Mouse (Mus musculus): ENCODE results near the gene Eml3. TPM values are rescaled to one million over a fixed set of nuclear protein-coding genes. Genes with fewer than 3 reads are reported as not detected.

The Eml3 gene
- polyA plus RNA-seq (2017; shearing (Covaris generic)) = 100 to 1,000 TPM in 1 of 2 experiments, 10 to 100 TPM in 1; 77.4 to 100 TPM

DNA sequence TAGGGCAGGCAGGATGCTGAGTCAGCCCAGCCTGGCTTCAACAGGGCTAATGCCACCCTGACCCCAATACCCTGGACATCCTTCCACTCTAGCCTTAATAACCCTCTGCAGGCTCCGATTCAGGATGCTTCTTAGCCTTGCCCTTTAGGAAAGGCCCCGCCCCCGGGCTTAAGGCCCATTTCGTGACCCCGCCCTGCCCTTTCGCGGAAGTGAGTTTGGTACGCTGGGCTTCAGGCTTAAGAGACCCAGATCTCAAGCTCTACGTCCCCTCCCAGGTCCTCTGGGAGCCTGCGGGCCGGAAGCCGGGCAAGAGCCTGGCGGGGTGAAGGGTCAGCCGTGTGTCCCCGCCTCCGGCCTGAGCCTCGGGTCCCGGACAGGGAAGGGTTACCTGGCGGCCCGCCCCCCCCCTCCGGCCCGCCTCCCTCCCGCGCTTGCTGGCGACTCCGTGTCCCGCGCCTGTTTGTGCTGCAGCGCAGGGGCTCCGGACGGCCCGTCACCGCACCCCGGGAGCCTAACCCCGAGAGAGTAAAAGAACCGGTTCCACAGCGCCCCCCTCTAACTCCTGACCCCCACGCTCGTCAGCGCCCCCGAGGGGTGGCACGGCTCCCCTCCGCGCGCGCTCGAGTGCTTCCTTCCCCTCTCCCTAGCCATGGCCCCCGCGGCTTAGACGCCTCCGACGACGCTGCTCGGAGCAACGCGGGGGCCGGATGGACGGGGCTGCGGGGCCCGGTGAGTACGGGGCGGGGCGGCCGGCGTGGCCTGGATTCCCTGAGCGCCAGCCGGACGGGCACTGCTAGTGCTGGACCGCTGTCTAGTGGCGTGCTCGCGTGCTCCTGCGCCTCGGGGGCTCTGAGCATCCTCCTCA lies at the start of gene Eml3, which contains the start of gene Rom1:
Gene Eml3 (plus strand): TSS at position 329 of the 865 bp plus-strand sequence.
Gene Rom1 (minus strand): TSS at position 133 of the 865 bp plus-strand sequence.

GRCm38 (mm10) chr19:8880311-8881033 lies 48.9 kb upstream of the Eml3 start, which contains the start of gene Uqcc3:
Uqcc3 (minus strand) TSS chr19:8880923.

GRCm38 (mm10) chr19:8883616-8884015 lies 45.7 kb upstream of the Eml3 start, which contains the start of the genes Lbhd1 and Gm49403:
Lbhd1 (plus strand) TSS chr19:8883732.
Gm49403 (plus strand) TSS chr19:8883930.

GRCm38 (mm10) chr19:8888511-8889385 lies 40.6 kb upstream of the Eml3 start, which contains the start of the genes 1810009A15Rik and Gm49416:
1810009A15Rik (plus strand) TSS chr19:8888853.
Gm49416 (plus strand) TSS chr19:8888926.

GRCm38 (mm10) chr19:8892829-8893766 lies 36.3 kb upstream of the Eml3 start, which contains the start of gene Ints5:
Ints5 (plus strand) TSS chr19:8893005.

DNA sequence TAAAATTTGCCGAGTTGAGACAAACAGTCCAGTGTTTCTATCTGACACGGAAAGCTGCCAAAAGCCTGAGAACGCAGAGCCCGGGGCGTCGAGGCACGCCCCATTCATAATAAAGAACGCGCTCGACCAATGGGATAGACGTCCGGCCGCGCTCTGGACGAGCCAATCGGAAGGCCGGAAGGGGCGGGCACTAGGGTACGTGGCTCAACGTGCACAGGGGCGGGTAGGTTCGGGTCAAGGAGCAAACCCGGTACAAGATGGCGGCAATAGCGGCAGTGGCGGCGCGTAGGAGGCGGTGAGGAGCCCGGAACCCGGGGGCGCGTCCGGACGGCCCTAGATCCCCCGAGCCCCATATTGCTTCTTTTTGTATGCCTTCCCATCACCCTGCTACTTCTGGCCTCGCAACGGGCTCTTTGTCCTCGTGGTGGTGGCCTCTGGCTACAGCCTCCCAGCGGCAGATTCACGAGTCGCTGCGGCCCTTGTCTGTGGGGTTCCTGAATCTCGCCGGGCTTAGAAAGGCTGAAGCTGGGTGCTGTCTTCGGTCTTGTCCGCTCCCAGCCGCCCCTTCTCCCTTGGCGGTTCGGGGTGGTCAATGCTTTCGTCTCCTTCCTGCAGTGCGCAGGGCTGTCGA lies 31.4 kb upstream of the Eml3 start, which contains the start of gene Ganab:
Gene Ganab (plus strand): TSS at position 207 of the 631 bp plus-strand sequence.

DNA sequence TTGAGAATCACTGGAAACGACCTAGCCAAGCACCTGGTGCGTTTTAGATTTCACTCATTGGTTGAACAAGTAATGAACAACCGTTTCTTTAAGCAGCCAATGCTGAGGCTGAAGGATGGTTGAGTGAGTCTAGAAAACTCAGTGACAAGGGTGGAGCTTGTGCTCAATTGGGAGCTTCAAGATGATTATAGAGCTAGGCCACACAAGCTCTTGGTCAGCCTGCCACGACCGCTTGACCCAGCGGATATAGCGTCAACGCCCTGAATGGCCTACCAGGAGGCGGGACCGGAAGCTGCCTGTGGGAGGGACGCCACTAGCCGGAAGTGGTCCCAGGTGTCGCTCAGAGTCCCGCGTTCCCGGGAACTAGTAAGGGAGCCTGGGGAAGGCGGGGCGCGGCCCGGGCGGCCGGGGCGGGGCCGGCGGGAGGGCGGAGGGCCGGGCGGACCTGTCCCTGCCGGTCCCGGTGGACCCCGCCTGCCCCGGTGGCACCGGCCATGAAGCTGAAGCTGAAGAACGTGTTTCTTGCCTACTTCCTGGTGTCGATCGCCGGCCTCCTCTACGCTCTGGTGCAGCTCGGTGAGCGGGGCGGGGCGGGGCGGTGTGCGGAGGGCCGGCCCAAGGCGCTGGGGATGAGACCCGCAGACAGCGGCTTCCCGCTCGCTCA lies 9.1 kb upstream of the Eml3 start, which contains the start of gene B3gat3:
Gene B3gat3 (plus strand): TSS at position 302 of the 664 bp plus-strand sequence.

GRCm38 (mm10) chr19:8941515-8942217 lies 12.3 kb downstream of the Eml3 start, which contains the start of gene Mta2:
Mta2 (plus strand) TSS chr19:8941875.

GRCm38 (mm10) chr19:8953135-8954039 lies 24.0 kb downstream of the Eml3 start, which contains the start of gene Tut1:
Tut1 (plus strand) TSS chr19:8953847.

DNA sequence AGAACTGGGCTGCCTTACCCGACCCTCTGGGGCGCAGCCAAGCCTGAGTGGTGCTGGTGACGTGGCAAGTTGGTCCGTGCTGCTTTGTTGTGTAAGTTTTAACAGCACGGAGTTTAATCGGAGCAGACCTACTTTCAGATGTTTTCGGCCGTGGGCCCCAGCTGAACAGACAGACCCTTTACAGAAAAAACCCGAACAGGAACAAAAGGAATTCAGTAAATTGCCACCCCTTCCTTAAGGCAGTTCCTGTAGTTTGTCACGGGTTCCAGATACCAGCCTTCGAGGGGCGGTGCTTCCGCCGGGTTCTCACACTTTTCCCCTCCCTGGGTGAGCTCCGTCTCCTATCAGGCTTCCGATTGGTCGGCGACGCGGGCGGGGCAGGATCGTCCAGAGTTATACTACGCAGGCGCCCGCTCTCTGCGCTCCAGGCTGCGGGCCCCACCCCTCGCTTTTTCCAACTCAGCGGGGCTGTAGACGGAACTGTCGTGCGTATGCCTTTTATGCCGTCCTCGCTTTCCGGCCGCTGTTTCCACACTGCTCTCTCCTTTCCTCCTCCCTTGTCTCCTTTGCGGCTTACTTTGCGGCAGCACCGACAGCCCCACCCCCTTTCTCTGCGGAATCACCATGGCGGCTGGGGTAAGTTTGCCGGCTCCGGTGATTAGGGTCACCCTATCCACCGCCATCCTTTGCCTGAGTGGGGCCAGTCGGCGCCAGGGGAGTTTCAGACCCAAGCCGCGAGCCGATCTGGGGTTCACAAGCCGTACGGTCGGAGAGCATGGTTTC lies 37.4 kb downstream of the Eml3 start, which contains the start of gene Eef1g:
Gene Eef1g (plus strand): TSS at position 452 of the 783 bp plus-strand sequence.

DNA sequence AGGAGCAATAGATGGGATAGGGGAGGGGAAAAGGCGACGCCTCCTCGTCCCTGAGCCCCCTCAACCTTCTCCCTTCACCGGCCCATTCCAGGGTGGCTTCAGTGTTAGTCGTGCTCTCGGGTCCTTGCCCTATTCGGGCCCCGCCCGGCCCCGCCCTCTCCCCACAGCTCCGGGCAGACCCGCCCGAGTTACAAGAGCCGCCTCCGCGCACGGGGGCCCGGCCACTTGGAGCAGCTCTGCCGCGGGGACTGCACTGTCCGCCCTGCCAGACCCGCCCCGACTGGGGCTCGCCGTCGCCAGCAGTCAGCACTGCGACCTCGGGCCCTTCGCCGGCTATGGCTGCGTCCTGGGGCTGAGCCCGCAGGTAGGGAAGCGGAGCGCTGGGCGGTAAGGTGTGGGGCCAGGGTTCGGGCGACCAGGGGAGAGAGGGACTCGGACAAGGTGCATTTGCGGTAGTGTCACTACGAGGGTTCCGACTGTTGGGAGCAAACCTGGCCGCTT lies 59.8 kb downstream of the Eml3 start, which contains the start of gene Ahnak:
Gene Ahnak (plus strand): TSS at position 219 of the 501 bp plus-strand sequence.

Other genes starting within 250 kb of the Eml3 start
- 100 to 1,000 TPM; 155 to 158 TPM for gene Slc3a2, start 206.2 kb upstream of the Eml3 start, polyA plus RNA-seq (2017; shearing (Covaris generic))
- gene Wdr74, start 193.7 kb upstream of the Eml3 start, polyA plus RNA-seq (2017; shearing (Covaris generic)) = 10 to 100 TPM; 67.5 to 85.9 TPM
- gene 1700092M07Rik, start 188.8 kb upstream of the Eml3 start, polyA plus RNA-seq (2017; shearing (Covaris generic)) = under 1 TPM in 1 of 2 experiments, not detected in 1; 0.60 TPM
- 100 to 1,000 TPM; 143 to 155 TPM for gene Stx5a, start 188.1 kb upstream of the Eml3 start, polyA plus RNA-seq (2017; shearing (Covaris generic))
- 100 to 1,000 TPM; 255 to 317 TPM for gene Nxf1, start 172.5 kb upstream of the Eml3 start, polyA plus RNA-seq (2017; shearing (Covaris generic))
- 10 to 100 TPM; 88.2 to 88.6 TPM for gene Tmem223, start 158.6 kb upstream of the Eml3 start, polyA plus RNA-seq (2017; shearing (Covaris generic))
- 100 to 1,000 TPM; 159 to 171 TPM for gene Tmem179b, start 155.1 kb upstream of the Eml3 start, polyA plus RNA-seq (2017; shearing (Covaris generic))
- gene Taf6l, start 143.1 kb upstream of the Eml3 start, polyA plus RNA-seq (2017; shearing (Covaris generic)) = 10 to 100 TPM; 13.3 to 16.6 TPM
- gene Polr2g, start 131.0 kb upstream of the Eml3 start, polyA plus RNA-seq (2017; shearing (Covaris generic)) = 100 to 1,000 TPM; 140 to 144 TPM
- 1 to 10 TPM; 2.7 to 4.7 TPM for gene Zbtb3, start 127.0 kb upstream of the Eml3 start, polyA plus RNA-seq (2017; shearing (Covaris generic))
- 10 to 100 TPM; 41.8 to 55.6 TPM for gene Ttc9c, start 110.2 kb upstream of the Eml3 start, polyA plus RNA-seq (2017; shearing (Covaris generic))
- gene Hnrnpul2, start 109.5 kb upstream of the Eml3 start, polyA plus RNA-seq (2017; shearing (Covaris generic)) = 10 to 100 TPM in 1 of 2 experiments, 1 to 10 TPM in 1; 8.6 to 15.5 TPM
- not detected for gene AC129217.1, start 99.8 kb upstream of the Eml3 start, polyA plus RNA-seq (2017; shearing (Covaris generic))
- gene Bscl2, start 92.1 kb upstream of the Eml3 start, polyA plus RNA-seq (2017; shearing (Covaris generic)) = 10 to 100 TPM; 87.2 to 89.9 TPM
- under 1 TPM; 0.29 to 0.80 TPM for gene Gng3, start 90.4 kb upstream of the Eml3 start, polyA plus RNA-seq (2017; shearing (Covaris generic))
- 1 to 10 TPM in 1 of 2 experiments, not detected in 1; 1.2 TPM for gene Lrrn4cl, start 78.8 kb upstream of the Eml3 start, polyA plus RNA-seq (2017; shearing (Covaris generic))
- gene Ubxn1, start 58.1 kb upstream of the Eml3 start, polyA plus RNA-seq (2017; shearing (Covaris generic)) = 100 to 1,000 TPM; 145 to 156 TPM
- 10 to 100 TPM; 71.1 to 77.2 TPM for gene Uqcc3, start 48.6 kb upstream of the Eml3 start, polyA plus RNA-seq (2017; shearing (Covaris generic))
- 100 to 1,000 TPM in 1 of 2 experiments, 10 to 100 TPM in 1; 99.3 to 105 TPM for gene Lbhd1, start 45.8 kb upstream of the Eml3 start, polyA plus RNA-seq (2017; shearing (Covaris generic))
- gene Gm49403, start 45.6 kb upstream of the Eml3 start, polyA plus RNA-seq (2017; shearing (Covaris generic)) = not detected
- gene 1810009A15Rik, start 40.7 kb upstream of the Eml3 start, polyA plus RNA-seq (2017; shearing (Covaris generic)) = 10 to 100 TPM; 39.7 to 55.4 TPM
- gene Gm49416, start 40.6 kb upstream of the Eml3 start, polyA plus RNA-seq (2017; shearing (Covaris generic)) = not detected
- gene Ints5, start 36.5 kb upstream of the Eml3 start, polyA plus RNA-seq (2017; shearing (Covaris generic)) = 10 to 100 TPM; 35.8 to 44.9 TPM
- gene Ganab, start 31.5 kb upstream of the Eml3 start, polyA plus RNA-seq (2017; shearing (Covaris generic)) = 100 to 1,000 TPM; 108 to 118 TPM
- gene B3gat3, start 9.2 kb upstream of the Eml3 start, polyA plus RNA-seq (2017; shearing (Covaris generic)) = 10 to 100 TPM; 52.1 to 63.5 TPM
- 10 to 100 TPM; 10.2 to 16.3 TPM for gene Rom1, start 196 bp upstream of the Eml3 start, polyA plus RNA-seq (2017; shearing (Covaris generic))
- 100 to 1,000 TPM; 231 to 276 TPM for gene Mta2, start 12.3 kb downstream of the Eml3 start, polyA plus RNA-seq (2017; shearing (Covaris generic))
- gene Tut1, start 24.3 kb downstream of the Eml3 start, polyA plus RNA-seq (2017; shearing (Covaris generic)) = 10 to 100 TPM; 37.6 to 40.5 TPM
- 100 to 1,000 TPM; 264 to 300 TPM for gene Eef1g, start 37.5 kb downstream of the Eml3 start, polyA plus RNA-seq (2017; shearing (Covaris generic))
- 10 to 100 TPM; 58.4 to 93.3 TPM for gene Ahnak, start 59.7 kb downstream of the Eml3 start, polyA plus RNA-seq (2017; shearing (Covaris generic))
- gene Scgb1a1, start 158.4 kb downstream of the Eml3 start, polyA plus RNA-seq (2017; shearing (Covaris generic)) = not detected
- gene Asrgl1, start 206.1 kb downstream of the Eml3 start, polyA plus RNA-seq (2017; shearing (Covaris generic)) = 10 to 100 TPM; 16.5 to 25.7 TPM

All from inflammation-experienced regulatory T-cells (primary cell).